Mouse (Mus musculus): Measurements from ENCODE around the gene Limch1.

The Limch1 gene

DNA sequence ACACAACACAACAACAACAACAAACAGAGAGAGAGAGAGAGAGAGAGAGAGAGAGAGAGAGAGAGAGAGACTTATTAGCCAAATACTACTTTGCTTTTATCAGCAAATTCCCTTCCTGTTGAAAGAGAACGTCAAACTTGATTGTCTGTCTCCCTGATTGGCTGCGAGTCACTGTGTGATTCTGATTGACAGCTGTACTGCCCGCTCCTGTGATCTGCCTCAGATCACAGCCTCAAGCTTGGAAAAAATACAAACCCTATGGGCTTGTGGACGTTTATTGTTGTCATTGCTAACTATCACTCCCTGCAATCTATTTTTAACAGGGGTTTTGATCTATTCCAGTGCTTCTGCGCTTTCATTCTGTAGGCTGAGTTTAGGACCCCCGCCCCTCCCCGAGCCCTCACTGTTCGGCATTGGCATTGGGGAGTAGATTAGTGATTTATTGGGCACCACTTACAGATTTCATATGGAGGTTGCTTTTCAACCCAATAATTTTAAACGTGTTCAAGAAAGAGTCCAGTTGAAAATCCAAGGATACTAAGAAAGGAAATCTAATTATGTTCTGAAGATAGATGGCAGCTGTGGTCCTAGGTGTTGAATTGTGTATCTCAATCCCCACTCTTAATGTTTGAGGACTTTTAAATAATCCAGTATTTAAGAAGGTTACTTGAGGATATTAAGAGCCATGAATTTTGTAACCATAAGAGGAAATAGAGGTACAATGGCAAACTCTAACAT is 39.2 kb downstream of the Limch1 start:
- DNase-seq (ENCODE audit: low spot score in 2 of 2), result no peak

DNA sequence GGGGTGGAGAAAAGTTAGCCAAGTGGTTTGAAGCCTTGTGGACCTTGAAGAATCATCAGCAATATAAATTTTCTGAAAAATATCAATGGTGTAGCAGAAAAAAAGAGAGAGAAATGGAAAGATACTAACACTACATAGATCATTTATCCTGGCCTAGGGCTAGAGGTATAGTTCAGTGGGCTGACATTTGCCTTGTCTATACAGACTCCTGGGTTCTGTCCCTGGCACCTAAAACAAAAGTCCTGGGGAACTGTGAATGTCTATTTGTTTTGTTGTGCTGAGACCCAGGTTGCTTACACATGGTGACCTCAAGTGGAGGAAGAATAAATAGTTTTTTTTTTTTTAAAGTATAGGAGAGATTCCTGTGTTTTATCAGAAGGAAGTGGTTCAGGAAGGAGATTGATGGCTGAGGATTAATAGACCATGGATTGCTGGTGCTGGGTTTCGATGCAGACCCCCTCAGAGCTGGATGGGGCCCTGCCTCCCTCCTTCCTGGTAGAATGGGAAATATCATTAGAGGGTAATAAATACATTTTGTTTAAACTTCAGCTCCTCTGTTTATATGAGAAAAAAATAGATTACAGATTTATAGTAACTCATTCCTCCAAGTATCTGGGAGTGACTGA is 40.5 kb downstream of the Limch1 start:
- no peak for DNase-seq (ENCODE audit: low spot score in 2 of 2)

DNA sequence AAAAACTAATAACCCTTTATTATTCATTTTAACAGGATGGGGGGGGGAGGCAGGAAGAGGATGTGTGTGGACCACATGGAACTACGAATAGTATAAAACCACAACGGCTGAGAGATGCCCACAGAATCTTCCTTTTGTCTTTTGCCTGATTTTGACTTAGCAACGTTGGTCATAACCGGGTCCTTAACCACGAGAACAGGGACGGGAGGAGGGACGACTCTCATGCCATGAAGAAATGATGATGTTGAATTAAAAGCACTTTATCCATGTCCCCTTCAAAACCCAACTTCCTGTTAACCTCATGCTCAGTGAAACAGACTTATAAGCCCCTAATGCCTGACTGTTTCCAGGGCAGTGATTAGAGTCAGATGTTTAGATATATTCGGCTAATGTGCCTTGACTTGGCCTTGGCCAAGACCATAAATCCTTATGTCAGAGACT is 41.0 kb downstream of the Limch1 start:
- DNase-seq (ENCODE audit: low spot score in 2 of 2), result no peak

DNA sequence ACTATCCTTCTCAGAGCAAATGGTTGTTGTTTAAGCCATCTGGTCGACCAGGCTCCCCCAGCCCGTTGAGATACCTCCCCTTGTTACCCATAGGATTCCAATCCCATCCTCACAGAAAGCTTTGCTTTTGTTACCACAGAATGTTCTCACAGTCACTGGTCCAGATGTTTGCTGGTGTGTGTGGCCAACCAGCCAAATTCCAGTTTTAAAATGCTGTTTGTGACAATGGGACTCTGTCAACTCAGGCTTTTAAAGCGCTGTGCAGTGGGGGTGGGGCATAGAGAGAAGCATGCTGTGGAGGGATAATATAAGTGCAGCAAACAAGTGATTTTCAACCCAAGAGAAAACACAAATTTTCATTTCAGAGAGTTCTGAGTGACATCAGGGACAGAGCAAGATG is 43.4 kb downstream of the Limch1 start:
- no peak for DNase-seq (ENCODE audit: low spot score in 2 of 2)

DNA sequence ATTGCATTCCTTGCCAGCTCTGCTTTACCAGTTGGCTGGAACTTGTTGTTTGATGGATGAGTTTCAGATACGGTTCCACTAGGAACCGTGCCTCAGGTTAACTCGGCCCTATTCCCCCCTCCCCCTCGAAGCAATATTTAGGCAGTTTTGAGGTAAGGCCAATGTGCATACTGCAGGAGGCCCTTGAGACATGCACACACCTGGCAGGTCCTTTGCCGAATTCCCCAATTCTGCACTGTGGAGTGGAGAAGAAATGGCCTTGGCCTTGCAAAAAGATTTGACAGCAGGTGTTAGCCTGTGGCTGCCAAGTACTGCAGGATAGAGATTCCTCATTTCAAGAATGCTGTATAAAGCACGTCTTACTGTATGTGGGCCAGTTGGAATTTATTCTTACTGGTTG is 45.5 kb downstream of the Limch1 start:
- DNase-seq (ENCODE audit: low spot score in 2 of 2), result no peak

DNA sequence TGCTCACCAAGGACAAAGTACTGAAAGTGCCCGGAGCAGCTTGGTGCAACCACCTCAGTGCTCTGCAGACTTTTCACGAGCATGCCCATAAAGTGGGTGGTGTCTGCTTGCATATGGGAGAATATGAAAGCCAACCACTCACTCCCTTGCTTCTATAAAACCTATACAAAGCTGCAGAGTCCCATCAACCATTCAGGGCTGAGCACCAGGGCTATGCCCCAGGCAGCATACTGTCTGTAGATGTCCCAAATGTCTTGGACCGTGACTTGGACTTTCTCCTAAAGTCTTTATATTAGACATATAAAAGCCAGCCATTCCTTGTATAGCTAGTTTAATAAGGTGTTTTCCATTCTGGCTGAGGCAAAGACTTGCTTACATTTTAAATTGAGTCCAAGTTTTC is 47.6 kb downstream of the Limch1 start:
- DNase-seq (ENCODE audit: low spot score in 2 of 2), result no peak

DNA sequence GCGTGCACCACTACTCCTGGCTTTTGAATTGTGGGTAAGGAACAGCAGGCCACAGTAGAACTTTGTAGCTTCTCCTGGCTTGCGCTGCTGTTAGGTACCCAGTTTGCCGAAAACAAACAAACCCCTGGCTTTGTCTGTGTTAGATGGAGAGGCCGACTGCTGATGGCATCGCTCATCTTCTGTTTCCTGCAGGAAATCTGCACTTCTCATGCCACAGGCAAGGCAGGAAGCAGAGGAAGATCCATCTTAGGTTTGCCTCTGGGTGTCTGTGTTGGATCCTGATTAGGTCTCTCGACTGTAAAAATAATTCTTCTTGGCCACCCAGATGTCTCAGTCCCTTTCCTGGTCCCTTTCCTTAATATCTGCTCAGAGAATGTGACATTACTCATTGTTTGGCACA is 51.7 kb downstream of the Limch1 start:
- DNase-seq (ENCODE audit: low spot score in 2 of 2), result no peak

DNA sequence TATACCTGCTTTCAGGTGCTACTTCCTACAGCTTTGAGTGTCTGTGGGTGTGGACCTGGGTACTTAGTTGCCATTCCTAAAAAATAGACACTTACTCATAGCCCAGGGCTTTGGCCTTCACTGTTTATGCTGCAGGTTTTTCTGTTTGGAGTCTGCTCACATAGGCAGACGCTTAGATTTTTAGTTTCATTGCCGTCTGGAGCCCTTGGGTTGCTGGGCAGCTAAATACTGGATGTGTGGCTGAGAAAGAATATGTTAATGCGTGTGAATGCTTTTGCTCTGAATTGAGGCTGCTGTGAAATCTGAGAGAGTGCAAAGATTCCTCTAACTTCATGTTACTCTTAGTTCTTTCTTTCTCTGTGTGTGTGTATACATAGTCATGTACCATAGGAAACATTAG is 52.5 kb downstream of the Limch1 start:
- no peak for DNase-seq (ENCODE audit: low spot score in 2 of 2)

DNA sequence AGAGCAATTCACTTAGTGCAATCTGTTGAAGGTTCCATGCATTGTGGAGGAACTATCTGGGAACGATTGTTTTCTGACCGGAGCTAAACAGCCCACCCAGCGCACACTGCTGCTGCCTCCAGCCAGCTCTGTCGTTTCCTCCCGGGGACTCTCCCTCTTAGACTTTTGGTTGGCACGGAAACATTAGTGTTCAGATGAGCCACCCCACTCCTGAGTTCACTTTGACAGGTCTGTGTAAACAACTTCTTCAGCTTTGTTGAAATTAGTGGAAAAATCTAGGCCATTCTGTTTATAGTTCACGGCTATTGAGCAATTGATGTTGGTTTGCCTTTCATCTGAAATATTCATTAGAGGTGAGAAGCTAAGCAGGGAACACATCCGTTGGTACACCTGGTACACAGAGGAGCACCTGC is 53.0 kb downstream of the Limch1 start:
- DNase-seq (ENCODE audit: low spot score in 2 of 2), result no peak

DNA sequence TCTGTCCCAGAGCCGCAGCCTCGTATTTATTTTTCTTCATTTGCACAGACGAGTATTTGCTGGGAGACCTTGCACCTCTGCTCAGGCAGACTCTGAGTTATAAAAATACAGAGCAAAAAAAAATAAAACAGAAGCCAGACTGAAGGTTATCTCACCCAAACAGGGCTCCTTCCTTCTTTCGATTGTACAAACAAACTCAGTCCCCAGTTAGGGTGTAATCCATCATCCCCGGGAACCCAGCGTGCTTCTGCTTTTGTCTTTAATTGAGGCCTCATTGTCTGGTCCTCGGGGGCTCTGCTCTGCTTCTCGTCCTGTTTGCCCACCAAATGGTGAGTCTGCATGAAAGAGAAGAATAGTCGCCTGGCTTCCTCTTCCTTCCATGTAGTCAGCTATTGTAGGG is 54.6 kb downstream of the Limch1 start:
- DNase-seq (ENCODE audit: low spot score in 2 of 2), result no peak

DNA sequence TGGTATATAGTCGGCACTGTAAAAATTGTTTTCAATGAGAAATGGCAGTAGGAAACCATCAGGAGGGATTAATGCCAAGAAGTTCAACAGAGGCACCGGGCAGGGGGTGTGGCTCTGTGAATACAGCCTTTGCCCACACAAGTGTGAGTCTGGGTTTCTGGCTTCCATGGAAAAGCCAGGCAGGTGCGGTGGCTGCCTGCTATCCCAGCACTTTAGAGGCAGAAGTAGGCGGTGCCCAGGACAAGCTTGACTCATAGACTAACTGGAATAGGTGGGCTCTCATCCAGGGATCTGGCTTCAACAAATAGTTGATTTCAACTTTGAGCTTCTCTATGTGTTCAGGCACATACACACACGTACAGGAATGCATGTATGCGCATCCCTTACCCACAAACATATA is 55.4 kb downstream of the Limch1 start:
- no peak for DNase-seq (ENCODE audit: low spot score in 2 of 2)

DNA sequence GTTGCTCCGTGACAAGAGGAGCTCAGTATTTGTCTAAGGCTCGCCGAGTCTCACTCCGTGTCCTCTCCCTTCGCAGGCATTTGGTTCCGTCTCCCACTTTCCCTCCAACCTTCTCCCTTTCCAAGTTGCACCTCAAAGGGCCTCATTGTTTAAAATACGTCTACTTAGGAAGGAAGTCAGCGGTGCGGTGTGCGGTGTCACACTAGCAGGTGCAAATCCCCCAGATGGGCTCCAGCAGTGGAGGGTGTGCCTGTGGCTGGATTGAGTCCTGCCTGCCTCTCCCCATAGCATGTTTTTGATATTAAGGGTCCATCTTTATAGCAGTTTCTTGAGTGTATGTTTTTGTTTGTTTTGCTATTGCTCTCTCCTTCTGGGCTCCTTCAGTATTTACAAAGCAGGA is 56.6 kb downstream of the Limch1 start:
- no peak for DNase-seq (ENCODE audit: low spot score in 2 of 2)

DNA sequence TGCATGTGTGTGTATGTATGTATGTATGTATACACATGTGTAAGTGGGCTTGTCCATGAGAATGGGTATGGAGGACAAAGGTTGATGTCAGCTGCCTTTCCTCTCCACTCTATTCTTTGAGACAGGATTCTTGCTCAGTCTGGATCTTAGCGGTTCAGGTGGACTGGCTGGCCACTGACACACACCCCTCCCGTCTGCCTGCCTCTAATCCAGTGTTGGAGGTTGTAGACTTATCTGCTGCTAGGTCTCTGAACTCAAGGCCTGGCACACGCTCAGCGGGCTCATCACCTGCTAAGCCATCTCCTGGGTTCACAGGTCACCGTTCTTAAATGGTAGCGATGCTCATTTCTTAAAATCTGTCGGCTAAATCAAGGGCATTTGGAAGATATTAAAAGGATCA is 60.7 kb downstream of the Limch1 start:
- DNase-seq (ENCODE audit: low spot score in 2 of 2), result no peak

DNA sequence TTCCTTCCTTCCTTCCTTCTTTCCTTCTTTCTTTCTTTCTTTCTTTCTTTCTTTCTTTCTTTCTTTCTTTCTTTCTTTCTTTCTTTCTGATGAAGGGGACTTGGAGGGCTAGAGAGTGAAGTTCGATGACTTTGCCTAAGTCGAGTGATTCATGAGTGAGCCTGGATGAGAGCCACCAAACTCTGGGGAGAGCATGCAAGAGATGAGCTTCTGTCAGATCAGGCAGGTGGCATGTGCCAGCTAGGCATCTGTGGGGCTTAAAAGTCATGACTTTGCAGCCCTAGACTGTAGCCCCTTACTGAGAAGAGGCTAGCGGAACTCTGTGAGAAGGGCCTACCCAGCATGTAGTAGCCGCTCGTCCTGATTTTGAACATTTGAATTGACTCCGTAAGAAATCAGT is 62.1 kb downstream of the Limch1 start:
- DNase-seq (ENCODE audit: low spot score in 2 of 2), result no peak

DNA sequence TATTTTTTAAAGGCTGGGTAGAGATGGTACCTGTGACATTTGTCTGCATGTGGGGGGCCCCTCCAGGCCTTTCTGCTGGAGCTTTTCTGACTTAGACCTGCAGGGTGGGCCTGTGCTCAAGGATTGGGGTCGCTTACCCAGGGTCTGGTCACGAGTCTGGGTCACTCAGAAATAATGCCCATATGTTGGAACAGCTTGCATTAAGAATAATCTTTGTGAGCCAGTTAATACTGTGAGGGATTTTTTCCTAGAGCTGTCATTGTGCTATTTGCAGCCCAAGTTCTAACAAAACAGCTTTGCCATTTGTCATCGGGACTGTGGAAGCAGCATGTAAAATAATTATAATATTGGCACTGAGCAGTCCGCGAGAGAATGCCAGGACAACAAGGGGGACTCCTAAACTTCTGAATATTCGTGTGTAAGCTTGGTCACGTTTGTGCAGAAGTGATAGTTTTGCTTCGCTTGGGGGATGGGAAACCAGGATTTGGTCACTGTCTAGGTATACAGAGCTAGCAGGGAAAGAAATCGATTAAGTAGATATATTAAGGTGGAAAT is 63.5 kb downstream of the Limch1 start:
- DNase-seq (ENCODE audit: low spot score in 2 of 2), result no peak

DNA sequence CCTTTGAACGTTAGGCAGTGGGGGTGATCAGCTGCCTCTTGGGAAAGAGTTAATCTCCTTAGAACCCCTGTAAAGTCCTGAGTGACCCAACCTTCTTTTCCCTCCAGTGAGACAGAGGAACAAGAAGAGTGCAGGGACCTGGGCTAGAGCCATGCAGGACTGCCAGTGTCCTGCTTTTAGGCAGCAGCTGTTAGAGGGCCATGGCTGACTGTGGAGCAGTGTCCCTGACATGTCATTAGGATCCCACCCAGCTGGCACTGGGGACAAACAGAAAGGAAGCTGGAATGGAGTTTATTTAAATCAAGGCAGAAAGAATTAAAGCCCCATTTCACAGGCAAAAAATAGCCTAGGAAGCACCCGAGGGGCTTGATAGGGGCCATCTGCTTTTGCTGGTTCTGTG is 64.8 kb downstream of the Limch1 start:
- DNase-seq (ENCODE audit: low spot score in 2 of 2), result no peak

DNA sequence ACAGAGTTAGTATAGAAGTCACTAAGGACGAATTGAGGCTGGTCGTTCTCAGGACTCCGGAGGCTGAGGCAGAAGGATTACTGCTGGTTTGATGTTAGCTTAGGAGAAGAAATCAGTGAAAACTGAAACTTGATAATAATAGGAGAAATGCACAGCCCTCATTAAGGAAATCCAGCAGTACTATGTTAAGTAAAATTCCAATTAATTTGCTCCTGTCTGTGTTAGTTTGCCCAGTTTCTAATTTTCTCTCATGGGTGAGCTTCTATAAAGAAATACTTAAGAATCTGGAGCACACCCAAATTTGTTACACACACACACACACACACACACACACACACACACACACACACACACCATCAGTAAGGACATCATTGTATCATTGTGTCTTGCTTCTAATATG is 69.0 kb downstream of the Limch1 start:
- no peak for DNase-seq (ENCODE audit: low spot score in 2 of 2)

DNA sequence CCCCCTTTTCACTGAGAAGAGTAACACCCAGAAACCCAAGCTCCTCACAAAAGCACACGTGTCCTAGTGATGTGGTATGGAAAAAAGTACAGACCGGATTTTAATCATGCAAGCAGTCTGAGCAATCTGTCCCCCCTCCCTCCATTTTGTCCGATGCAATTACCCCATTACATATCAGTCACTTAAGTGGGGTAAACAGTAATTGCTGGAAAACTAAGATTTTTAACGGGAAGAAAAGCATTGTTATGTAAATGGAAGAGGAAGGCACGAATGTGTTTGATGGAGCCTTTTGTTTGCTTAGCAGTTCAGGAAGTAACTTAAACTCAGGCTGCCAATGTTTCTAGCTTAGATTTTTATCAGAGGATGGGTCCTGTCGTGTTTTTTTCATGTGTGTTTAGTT is 70.2 kb downstream of the Limch1 start:
- DNase-seq (ENCODE audit: low spot score in 2 of 2), result no peak

DNA sequence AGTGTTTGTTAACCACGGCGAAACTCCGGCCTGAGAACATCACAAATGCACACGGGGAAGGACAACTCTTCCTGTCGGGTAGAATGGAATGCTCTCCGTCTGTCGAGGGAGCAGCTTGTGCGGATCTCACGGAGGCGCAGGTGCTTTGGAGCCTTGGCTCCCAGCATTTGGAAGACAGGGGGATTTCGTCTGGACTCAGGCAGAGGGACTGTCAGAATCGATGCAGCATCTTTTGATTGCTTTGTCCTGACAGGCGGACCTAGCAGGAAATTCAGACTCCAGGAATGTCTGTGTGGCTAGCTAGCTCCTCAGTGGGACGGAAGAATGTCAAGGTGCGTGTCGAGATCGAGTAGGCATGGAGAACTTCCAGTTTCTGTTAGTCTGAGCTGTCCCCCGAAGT is 71.1 kb downstream of the Limch1 start:
- no peak for DNase-seq (ENCODE audit: low spot score in 2 of 2)

DNA sequence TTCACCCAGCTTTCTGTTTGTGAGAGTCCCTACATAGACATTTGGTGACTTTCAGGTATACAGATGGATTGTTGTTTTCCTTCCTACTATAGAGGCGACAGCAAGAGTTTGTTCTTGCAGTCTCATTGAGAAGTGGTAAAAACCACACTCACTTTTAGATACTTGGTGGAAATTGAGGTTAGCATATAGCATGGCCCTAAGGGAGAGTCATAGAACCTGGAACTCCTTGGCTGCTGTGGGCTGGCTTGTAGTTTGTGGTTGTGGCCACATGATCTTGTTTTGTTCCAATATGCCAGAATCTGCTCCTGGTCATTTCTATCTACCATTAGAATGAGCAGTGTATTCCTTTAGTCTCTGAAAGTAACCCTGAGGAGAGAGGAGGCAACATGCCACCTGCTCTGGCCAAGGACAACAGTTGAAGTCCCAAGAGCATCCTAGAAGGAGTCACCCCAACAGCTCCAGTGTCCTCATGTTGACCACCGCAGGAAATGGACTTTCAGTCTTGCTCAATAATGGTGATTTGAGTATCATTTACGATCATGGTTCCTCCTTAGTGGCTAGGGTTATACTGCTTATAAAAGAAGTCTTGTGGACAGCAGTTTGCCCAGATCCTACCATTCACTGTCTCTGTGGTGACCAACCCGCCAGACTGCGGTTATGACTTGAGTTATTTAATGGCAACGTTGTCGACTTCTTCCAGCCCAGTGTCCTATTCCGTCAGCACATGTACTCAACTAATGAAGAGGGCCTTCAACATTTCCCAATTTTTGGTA is 71.7 kb downstream of the Limch1 start:
- no peak for DNase-seq (ENCODE audit: low spot score in 2 of 2)

DNA sequence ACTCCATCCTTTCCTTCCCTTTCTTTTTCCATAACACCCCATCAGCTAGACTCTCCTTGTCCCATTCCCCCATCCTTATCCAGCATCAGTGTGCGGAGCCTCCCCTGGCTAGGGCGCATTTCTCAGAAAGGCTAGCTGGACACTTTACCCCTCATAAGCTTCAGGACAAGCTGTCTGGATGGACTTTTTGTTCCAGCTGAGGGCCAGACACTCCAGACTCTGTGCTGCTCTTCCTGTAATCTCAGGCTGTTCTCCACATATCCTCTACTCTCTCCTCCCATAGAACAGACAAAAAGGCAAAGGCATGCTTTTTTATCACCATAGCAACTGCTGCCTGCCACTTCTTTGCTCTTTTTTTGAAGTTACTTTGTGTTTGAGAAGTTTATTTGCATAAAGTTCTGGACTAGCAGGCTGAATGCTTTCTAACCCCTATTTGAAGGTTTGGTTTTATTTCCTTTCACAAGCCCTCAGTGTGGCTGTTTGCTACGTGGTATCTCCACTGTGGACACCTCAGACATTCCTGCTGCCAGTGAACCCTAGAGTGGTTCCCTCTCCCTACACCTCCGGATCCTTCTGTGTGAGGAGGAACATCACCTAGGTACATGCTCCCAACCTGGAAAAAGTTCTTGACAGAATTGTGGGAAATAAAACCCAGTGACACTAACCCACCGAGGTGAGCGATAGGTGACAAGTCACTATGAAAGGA is 77.0 kb downstream of the Limch1 start:
- no peak for DNase-seq (ENCODE audit: low spot score in 2 of 2)

DNA sequence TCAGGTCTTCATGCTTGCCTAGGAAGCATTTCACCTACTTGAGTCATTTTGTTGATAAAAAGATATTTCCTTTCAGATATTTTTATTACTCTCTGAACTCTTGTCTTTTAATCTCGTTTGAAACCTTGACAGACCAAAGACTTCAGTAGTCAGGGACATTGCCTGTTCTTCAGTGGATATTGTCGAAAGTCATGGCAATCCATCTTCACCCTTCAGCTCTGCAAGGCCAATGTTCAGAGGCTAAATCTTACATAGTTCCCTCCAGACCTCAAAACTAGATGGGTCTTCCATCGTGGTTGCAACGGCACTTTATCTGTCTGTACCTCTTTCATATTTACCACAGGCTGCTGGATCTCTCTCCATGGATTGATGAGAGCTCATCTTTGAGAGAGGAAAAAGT is 80.0 kb downstream of the Limch1 start:
- no peak for DNase-seq (ENCODE audit: low spot score in 2 of 2)
